Mouse (Mus musculus) B cell, adult 2 months (primary cell): Measurements from ENCODE around the gene Cdkn1c.

Source experiments
- DNase-seq, 2 experiments: peaks; one replicate each; pipeline ENCODE4 v3.0.0; 2022

The Cdkn1c gene

GRCm38 (mm10) chr7:143473347-143474101, 12.7 kb upstream of the Cdkn1c start, which contains the start of gene Slc22a18:
TSS of gene Slc22a18 (plus strand) at chr7:143473736.
- no peak for DNase-seq

- DNase-seq = peak; percentile 63 to 66
Observed at GRCm38 (mm10) chr7:143469946-143470345, 9.1 kb upstream of the Cdkn1c start.

DNA sequence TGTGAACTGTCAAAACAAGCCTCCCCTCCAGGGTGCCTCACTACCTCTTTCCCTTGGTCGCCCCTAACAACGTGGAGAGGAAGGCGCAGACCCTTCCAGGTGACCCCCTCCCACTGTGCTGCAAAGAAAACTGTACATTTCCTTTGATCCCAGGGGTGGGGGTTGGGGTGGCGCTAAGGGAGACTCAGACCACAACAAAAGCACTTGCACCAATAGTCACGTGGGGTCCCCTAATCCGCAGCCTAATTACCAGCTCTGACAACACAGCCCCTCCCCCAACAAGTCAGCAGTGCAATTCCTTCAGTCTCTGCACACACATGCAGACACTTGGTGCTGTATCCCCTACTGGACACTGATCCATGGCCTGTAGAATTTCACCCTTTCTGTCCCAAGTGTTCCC, 6.9 kb upstream of the Cdkn1c start:
- no peak for DNase-seq

DNA sequence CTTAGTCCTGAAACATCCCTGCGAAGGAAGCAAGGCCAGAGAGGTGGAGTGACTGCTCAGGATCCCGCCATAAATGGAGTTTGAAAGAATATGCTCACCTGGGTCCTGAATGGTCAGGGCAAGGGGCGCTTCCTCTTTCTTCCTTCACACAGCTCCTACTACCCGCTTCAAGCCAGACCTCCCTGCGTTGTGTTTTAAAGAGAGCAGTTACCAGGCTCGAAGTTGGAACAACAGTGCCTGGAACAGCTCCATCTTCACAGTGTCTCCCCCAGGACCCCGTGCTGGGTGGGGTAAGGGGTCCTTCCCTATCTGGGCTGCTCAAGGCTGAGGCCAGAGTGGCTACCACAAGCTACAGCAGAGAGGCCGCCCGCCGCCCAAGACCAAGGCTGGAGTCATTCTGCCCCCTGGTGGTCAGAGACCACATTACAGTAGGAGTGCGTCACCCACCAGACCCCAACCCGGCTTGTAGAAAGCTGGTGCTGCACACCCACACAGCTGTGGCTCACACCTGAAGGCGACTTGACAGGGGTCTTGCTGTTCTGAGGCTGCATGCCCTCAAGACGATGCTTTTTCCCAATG, 5.3 kb upstream of the Cdkn1c start:
- DNase-seq = peak; percentile 85 to 86

- DNase-seq = peak; percentile 30 to 39
Observed at GRCm38 (mm10) chr7:143464811-143465560, 4.1 kb upstream of the Cdkn1c start.

DNA sequence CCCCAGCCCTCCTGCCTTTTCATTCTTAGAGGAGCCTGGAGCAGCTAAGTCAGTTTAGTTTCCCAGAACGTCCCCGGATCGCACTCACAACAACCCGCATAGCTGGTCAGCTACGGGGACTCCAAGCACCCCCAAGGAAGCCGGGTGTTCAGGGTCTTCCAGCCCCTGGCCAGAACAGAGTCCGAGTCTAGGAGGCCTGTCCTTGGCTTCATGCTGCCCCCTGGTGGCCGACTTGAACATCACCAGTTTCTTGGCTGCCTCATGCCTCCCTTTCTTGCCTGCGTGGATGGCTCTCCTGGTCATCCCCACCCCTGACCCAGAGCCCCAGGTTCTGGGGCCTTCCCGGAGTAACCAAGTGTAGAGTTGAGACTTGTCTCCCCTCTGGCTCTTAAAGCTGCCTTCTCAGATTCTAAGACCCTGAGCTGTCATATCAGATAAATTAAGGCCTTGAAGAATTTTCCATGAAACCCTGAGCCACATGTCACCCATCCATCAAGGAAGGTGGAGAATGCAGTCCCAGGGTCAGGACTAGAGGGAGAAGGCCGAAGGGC, 3.1 kb upstream of the Cdkn1c start:
- DNase-seq = peak; percentile 81 to 82

DNA sequence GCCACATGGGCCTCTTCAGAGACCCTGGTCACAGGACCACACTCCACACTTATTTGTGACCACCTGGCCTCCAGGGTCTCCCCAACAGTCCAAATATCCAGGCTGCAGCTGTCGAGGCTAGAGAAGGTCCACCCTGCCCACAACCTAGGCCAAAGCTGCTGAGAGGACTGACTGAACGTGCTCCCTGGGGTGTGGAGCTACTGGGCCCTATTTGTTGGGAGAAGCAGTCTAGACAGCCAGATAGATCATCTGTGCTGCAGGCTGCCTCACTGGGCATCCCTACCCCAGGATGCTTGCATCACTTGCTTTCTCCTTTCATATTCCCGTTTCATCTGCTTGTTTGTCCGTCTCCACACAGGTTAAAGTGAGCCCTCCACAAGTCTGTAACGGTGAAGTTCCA, 1.7 kb upstream of the Cdkn1c start:
- DNase-seq = no peak

- DNase-seq = no peak
Observed at GRCm38 (mm10) chr7:143461920-143462319, 1.1 kb upstream of the Cdkn1c start.

- DNase-seq = peak in 1 of 2 experiments; percentile 15
Observed at GRCm38 (mm10) chr7:143461294-143461870, 532 bp upstream of the Cdkn1c start.

DNA sequence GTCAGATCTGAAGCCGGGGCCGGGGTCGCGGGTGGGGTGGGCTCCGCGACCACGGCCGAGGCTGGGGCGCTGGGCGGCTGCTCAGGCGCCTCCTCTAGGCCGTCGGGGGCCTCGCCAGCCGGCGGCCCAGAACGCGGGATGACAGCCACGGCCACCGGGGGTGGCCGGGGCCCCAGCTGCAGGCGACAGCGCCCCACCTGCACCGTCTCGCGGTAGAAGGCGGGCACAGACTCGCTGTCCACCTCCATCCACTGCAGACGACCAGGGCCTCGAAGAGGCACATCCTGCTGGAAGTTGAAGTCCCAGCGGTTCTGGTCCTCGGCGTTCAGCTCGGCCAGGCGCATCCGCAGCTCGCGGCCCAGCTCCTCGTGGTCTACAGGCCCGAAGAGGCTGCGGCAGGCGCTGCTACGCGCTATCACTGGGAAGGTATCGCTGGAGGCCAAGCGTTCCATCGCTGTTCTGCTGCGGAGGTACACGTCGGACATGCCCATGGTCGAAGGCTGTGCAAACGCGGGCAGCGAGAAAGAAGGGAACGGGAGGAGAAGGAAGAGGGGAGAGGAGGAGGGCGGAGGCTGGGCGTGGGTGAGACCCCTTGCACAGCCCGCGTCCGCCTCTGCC, 524 bp downstream of the Cdkn1c start:
- DNase-seq = no peak

- peak in 1 of 2 experiments; percentile 20 for DNase-seq
Observed at GRCm38 (mm10) chr7:143459332-143460211, 1.3 kb downstream of the Cdkn1c start.

GRCm38 (mm10) chr7:143458963-143459331, 1.9 kb downstream of the Cdkn1c start:
- no peak for DNase-seq

- DNase-seq = no peak
Observed at GRCm38 (mm10) chr7:143447130-143447529, 13.7 kb downstream of the Cdkn1c start.

- DNase-seq = no peak
Observed at GRCm38 (mm10) chr7:143445651-143446460, 15.0 kb downstream of the Cdkn1c start.

DNA sequence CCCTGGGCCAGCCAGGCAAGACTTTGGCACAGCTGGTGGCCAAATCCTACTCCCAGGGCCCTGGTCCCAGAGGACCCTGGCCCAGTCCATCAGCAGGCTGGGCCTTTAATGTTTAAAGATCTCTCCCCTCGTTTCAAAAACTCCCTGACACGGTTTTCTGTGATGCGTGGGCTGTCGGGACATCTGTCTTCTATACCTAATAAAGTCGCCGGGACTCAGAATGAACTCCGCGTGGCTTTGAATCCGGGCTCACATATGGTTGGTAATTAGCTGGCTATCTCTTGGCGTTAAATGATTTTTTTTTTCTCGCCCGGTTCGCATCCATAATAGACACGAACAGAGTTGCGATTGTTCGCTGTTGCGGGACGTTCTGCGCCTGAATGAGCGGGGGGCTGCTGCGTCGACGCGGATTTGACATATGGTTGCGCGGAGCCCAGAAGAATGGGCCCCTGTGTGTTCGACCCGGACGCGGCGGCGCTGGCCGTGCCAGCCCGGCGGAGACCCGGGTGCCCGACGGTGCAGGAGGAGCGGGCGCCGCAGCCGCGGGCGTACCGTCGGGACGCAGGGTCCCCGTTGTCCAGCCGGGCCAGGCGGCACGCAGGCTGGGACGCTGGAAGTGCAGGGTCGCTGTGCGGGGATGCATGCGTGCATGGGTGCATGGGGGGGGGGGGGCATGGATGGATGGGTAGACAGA, 15.7 kb downstream of the Cdkn1c start:
- DNase-seq = no peak

DNA sequence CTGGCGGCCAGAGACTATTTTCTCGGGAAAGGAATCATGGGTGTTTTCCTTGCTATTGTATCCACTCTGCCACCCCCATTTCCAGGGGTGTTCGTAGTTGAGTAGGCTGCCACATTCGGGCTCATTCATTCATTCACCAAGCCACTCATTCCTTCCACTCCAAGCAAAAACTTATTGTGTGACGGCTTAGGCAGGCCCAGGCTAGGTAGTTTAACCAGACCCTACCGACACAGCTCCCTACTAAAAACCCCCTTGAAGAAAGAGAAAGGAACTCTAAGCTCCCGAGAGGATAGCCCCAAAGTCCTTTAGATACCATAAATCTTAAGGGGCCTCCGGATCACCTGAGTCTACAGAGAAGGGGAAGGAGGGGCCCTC, 16.3 kb downstream of the Cdkn1c start:
- DNase-seq = no peak

GRCm38 (mm10) chr7:143438965-143439364, 21.9 kb downstream of the Cdkn1c start:
- DNase-seq = no peak

- no peak for DNase-seq
Observed at GRCm38 (mm10) chr7:143437894-143438581, 22.8 kb downstream of the Cdkn1c start.

- DNase-seq = no peak
Observed at GRCm38 (mm10) chr7:143437231-143437893, 23.5 kb downstream of the Cdkn1c start.
